Mouse (Mus musculus): ENCODE results near the gene Dcn. TPM values are rescaled to one million over a fixed set of nuclear protein-coding genes. Genes with fewer than 3 reads are reported as not detected.

Gene Dcn
- total and polyA plus RNA-seq, 2 experiments from 2014 or later, result 52.2 to 56.7 TPM

DNA sequence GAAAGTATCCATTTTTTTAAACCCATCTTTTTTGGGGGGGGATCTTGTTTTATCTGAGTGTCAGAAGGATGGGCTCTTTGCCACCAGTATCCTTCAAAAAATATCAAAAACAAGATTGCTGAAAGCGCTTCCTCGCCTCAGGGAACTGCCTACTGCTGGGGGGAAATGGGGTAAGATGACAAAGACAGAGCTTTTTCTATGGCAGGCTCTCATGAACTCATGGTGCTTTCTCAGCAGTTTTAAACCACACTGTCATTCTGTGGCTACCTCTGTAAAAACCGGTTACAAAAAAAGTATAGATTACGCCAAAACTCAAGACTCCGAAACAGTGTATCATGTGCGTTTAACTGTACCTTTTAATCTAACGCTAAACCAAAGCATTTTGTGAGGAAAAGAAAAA is 22.4 kb upstream of the Dcn start:
- ATAC-seq (ENCODE audit: low FRiP score) (no peak), DNase-seq (ENCODE audit: low spot score) (no peak)
- H3K9me3 ChIP-seq (ENCODE audit: low read length), result no peaks in the 10 kb centered on the region
- H3K4me1 ChIP-seq (ENCODE audit: insufficient read depth, low read length), result no peaks in the 10 kb centered on the region
- H3K27ac ChIP-seq (ENCODE audit: low read depth, low read length), result no peak overlapping the region
- no peaks in the 10 kb centered on the region for H3K27me3 ChIP-seq (ENCODE audit: insufficient read depth, low read length)
- TF ChIP-seq CTCF (IDR thresholded peaks at IDR 0.05), result no peak
- H3K4me2 ChIP-seq (ENCODE audit: low read depth, low read length, poor library complexity, severe bottlenecking), result no peak overlapping the region
- no peak overlapping the region for H3K4me3 ChIP-seq (ENCODE audit: low read depth, low read length)
- no peaks in the 10 kb centered on the region for H3K36me3 ChIP-seq (ENCODE audit: insufficient read depth, low read length)
- WGBS, result 92% methylated on average over 7 of the region's 7 CpGs
- H3K9ac ChIP-seq (replicated peaks; ENCODE audit: low read length, poor library complexity, severe bottlenecking), result no peak overlapping the region

DNA sequence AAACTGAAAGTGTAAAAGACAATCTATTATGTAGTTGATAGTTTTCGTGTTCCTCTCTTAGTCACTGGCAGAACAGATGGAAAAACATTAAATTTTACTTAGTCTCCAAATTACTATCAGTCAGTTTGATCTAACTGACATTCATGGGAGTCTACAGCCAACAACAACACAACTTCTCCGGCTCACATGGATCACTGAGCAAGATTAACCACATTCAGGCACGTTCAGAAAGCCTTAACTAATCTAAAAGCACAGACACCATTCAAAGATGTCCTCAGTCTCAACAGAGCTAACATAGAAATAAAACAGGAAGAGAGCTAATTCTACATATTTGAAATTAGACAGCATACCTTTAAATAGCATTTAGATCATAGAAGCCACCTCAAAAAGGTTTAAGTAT is 12.6 kb upstream of the Dcn start:
- Histone ChIP-seq H3K4me2 (ENCODE audit: low read depth, low read length, poor library complexity, severe bottlenecking) (no peak overlapping the region), H3K36me3 (ENCODE audit: insufficient read depth, low read length) (no peaks in the 10 kb centered on the region), H3K9me3 (ENCODE audit: low read length) (no peaks in the 10 kb centered on the region), H3K27me3 (ENCODE audit: insufficient read depth, low read length) (no peaks in the 10 kb centered on the region), H3K27ac (ENCODE audit: low read depth, low read length) (no peak overlapping the region), H3K4me3 (ENCODE audit: low read depth, low read length) (no peak overlapping the region), H3K4me1 (ENCODE audit: insufficient read depth, low read length) (no peaks in the 10 kb centered on the region), H3K9ac (replicated peaks; ENCODE audit: low read length, poor library complexity, severe bottlenecking) (no peak overlapping the region)
- DNase-seq (ENCODE audit: low spot score), result no peak
- ATAC-seq (ENCODE audit: low FRiP score), result no peak
- 56% methylated on average over 3 of the region's 3 CpGs for WGBS
- TF ChIP-seq CTCF (IDR thresholded peaks at IDR 0.05), result no peak

DNA sequence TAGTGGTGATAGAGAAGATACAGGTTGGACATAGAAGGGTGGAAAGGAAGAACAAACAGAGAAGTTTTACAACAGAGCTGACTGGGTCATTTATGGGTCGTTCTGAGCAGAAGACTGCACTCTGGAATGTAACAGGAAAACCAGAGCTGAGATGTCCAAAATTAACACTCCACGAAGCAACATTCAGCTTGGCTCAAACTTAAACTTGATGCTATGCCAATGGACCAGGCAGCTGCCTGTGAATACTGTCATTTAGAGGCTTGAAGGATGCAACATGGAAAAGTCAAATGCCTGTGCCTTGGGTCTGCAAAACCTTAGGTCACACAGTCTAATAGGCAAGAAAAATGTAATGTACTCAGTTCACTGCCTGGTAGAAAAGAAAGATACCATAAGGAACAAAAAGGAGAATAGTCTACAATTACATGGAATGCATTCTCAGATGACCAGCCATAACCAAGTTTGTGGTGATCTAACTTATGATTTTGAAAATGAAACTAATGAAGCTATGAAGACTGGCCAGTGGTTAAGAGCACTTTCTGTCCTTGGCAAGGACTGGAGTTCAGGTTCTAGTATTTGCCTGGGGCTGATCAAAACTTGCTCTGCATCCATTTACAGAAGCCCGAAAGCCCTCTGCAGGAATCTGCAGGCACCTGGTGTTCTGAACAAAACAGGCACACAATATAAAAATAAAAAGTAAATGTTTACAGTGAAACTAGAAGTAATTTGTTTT is 9.8 kb upstream of the Dcn start:
- Histone ChIP-seq H3K4me2 (ENCODE audit: low read depth, low read length, poor library complexity, severe bottlenecking) (no peak overlapping the region), H3K27ac (ENCODE audit: low read depth, low read length) (no peak overlapping the region), H3K36me3 (ENCODE audit: insufficient read depth, low read length) (no peaks in the 10 kb centered on the region), H3K9me3 (ENCODE audit: low read length) (no peaks in the 10 kb centered on the region), H3K27me3 (ENCODE audit: insufficient read depth, low read length) (no peaks in the 10 kb centered on the region), H3K4me1 (ENCODE audit: insufficient read depth, low read length) (no peaks in the 10 kb centered on the region), H3K4me3 (ENCODE audit: low read depth, low read length) (no peak overlapping the region), H3K9ac (replicated peaks; ENCODE audit: low read length, poor library complexity, severe bottlenecking) (no peak overlapping the region)
- 78% methylated on average over 3 of the region's 3 CpGs for WGBS
- ATAC-seq (ENCODE audit: low FRiP score) (no peak), DNase-seq (ENCODE audit: low spot score) (no peak)
- no peak for TF ChIP-seq CTCF (IDR thresholded peaks at IDR 0.05)

DNA sequence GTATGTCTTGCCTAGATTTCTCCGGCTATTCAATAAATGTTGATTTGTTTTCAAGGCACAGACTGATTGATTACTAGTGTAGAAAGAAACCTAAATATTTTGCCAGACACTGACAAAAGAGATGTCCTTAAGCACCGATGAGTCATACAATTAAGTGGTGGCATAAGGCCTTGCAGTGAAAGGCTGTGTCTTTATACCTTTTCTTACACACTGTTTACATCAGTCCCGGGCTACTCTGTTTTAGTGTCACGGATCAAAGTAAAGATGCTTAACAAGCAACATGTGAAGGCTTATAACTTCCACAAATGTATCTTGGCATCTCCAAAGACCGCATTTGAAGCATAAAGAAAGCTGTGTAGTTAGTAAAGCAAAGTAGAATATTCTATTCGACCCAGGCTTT is 3.9 kb upstream of the Dcn start:
- H3K36me3 ChIP-seq (ENCODE audit: insufficient read depth, low read length), result no peaks in the 10 kb centered on the region
- peaks cover 3% of the 10 kb centered on the region; the same call in 1 of the 2 replicates for H3K4me1 ChIP-seq (ENCODE audit: insufficient read depth, low read length)
- DNase-seq (ENCODE audit: low spot score) (no peak), ATAC-seq (ENCODE audit: low FRiP score) (no peak)
- no peak overlapping the region for H3K27ac ChIP-seq (ENCODE audit: low read depth, low read length)
- no peak for TF ChIP-seq CTCF (IDR thresholded peaks at IDR 0.05)
- H3K9ac ChIP-seq (replicated peaks; ENCODE audit: low read length, poor library complexity, severe bottlenecking), result no peak overlapping the region
- H3K9me3 ChIP-seq (ENCODE audit: low read length), result no peaks in the 10 kb centered on the region
- 87% methylated on average over 6 of the region's 6 CpGs for whole genome bisulfite sequencing
- H3K27me3 ChIP-seq (ENCODE audit: insufficient read depth, low read length), result no peaks in the 10 kb centered on the region
- no peak overlapping the region for H3K4me3 ChIP-seq (ENCODE audit: low read depth, low read length)
- H3K4me2 ChIP-seq (ENCODE audit: low read depth, low read length, poor library complexity, severe bottlenecking), result no peak overlapping the region

DNA sequence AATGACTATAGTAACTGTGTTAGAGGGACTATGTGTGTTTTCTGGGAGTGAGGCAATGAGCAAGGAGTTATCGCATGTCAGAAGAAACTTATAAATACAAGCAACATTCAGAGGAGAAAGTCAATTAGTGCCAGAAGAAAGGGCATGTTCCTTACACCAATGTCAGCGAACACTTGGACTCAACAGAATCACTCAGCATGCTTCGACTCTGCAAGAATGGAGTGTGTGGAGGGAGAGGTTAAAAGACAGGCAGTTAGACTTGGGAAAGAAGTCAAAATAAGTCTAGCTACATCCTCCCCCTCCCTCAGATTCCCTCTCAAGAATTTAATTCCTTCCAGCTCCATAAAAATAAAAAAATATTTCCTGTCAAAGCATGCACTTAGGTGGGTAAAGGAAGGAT is 1.1 kb upstream of the Dcn start:
- Histone ChIP-seq H3K4me2 (ENCODE audit: low read depth, low read length, poor library complexity, severe bottlenecking) (no peak overlapping the region), H3K36me3 (ENCODE audit: insufficient read depth, low read length) (no peaks in the 10 kb centered on the region), H3K27me3 (ENCODE audit: insufficient read depth, low read length) (no peaks in the 10 kb centered on the region), H3K9ac (replicated peaks; ENCODE audit: low read length, poor library complexity, severe bottlenecking) (no peak overlapping the region), H3K4me1 (ENCODE audit: insufficient read depth, low read length) (peaks cover 3% of the 10 kb centered on the region; the same call in 1 of the 2 replicates), H3K4me3 (ENCODE audit: low read depth, low read length) (no peak overlapping the region), H3K9me3 (ENCODE audit: low read length) (no peaks in the 10 kb centered on the region), H3K27ac (ENCODE audit: low read depth, low read length) (no peak overlapping the region)
- no peak for ATAC-seq (ENCODE audit: low FRiP score)
- 62% methylated on average over 3 of the region's 3 CpGs for WGBS
- no peak for TF ChIP-seq CTCF (IDR thresholded peaks at IDR 0.05)
- no peak for DNase-seq (ENCODE audit: low spot score)

DNA sequence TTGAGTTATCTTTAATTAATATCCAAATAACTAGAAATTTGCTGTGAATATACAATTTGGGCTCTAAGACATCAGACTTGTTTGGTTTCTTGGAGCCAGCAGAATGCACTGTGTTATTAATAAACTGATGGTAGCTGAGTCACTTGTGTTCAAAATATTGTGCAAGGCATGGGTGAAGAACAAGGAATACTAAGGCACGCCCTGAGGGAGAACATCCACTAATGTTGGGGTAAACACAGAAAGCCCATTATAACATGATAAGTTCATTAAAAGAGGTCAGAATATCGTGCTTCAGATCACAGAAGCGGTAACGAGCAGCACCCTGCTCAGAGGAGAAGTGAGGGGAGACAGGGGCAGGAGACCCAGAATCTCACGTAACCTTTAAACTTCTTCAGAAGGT is 2.7 kb downstream of the Dcn start:
- no peaks in the 10 kb centered on the region for H3K9me3 ChIP-seq (ENCODE audit: low read length)
- WGBS, result 91% methylated on average over 5 of the region's 5 CpGs
- no peak for ATAC-seq (ENCODE audit: low FRiP score)
- H3K27ac ChIP-seq (ENCODE audit: low read depth, low read length), result no peak overlapping the region
- no peak overlapping the region for H3K4me3 ChIP-seq (ENCODE audit: low read depth, low read length)
- H3K4me2 ChIP-seq (ENCODE audit: low read depth, low read length, poor library complexity, severe bottlenecking), result no peak overlapping the region
- TF ChIP-seq CTCF (IDR thresholded peaks at IDR 0.05), result no peak
- H3K36me3 ChIP-seq (ENCODE audit: insufficient read depth, low read length), result no peaks in the 10 kb centered on the region
- no peaks in the 10 kb centered on the region for H3K27me3 ChIP-seq (ENCODE audit: insufficient read depth, low read length)
- H3K4me1 ChIP-seq (ENCODE audit: insufficient read depth, low read length), result peaks cover 3% of the 10 kb centered on the region; the same call in 1 of the 2 replicates
- no peak overlapping the region for H3K9ac ChIP-seq (replicated peaks; ENCODE audit: low read length, poor library complexity, severe bottlenecking)
- DNase-seq (ENCODE audit: low spot score), result no peak

Measured in midbrain, postnatal 0 days (tissue).